Mouse (Mus musculus): Measurements from ENCODE around the gene Zmynd15. TPM values are rescaled to one million over a fixed set of nuclear protein-coding genes. Genes with fewer than 3 reads are reported as not detected.

Zmynd15 gene
- polyA plus RNA-seq (2012; fragmentation: generic; extraction: Trizol): 0.04 TPM
- long read RNA-seq, experiment 1: 0 reads
- long read RNA-seq, experiment 2: 0 reads

GRCm38 (mm10) chr11:70458688-70459600 is at the start of gene Zmynd15:
Zmynd15 (plus strand) TSS chr11:70459433.
- H3K79me2 ChIP-seq (ENCODE audit: control insufficient read depth, insufficient read depth): peaks cover under 1% of the 10 kb centered on the region
- no peak within 1 kb of the TSS for H3K4me3 ChIP-seq (ENCODE audit: insufficient read depth, poor library complexity, severe bottlenecking)
- H3K79me3 ChIP-seq (ENCODE audit: low read depth): no peaks in the 10 kb centered on the region
- TF ChIP-seq CTCF (IDR thresholded peaks at IDR 0.05; ENCODE audit: control insufficient read depth, insufficient read depth, insufficient read length) (no peak), MYOD1 (IDR thresholded peaks at IDR 0.05; ENCODE audit: control insufficient read depth, insufficient read length, low read depth) (no peak)
- H3K27me3 ChIP-seq (ENCODE audit: control insufficient read depth, insufficient read depth, insufficient read length): no peaks in the 10 kb centered on the region
- H3ac ChIP-seq (ENCODE audit: control insufficient read depth, insufficient read length, low read depth): no peak within 1 kb of the TSS
- H3K36me3 ChIP-seq (ENCODE audit: control insufficient read depth, insufficient read depth): peaks cover 4% of the 10 kb centered on the region

GRCm38 (mm10) chr11:70409594-70410296 is 49.5 kb upstream of the Zmynd15 start, which contains the start of gene Pelp1:
Pelp1 (minus strand) TSS chr11:70410031.
- Histone ChIP-seq H3K79me3 (ENCODE audit: low read depth) (peaks cover 47% of the 10 kb centered on the region), H3K27me3 (ENCODE audit: control insufficient read depth, insufficient read depth, insufficient read length) (no peaks in the 10 kb centered on the region), H3K79me2 (ENCODE audit: control insufficient read depth, insufficient read depth) (peaks cover 59% of the 10 kb centered on the region), H3K4me3 (ENCODE audit: insufficient read depth, poor library complexity, severe bottlenecking) (peak within 1 kb of the TSS; percentile 96), H3K36me3 (ENCODE audit: control insufficient read depth, insufficient read depth) (peaks cover 26% of the 10 kb centered on the region), H3ac (ENCODE audit: control insufficient read depth, insufficient read length, low read depth) (peak within 1 kb of the TSS; percentile 73)
- no peak for TF ChIP-seq CTCF (IDR thresholded peaks at IDR 0.05; ENCODE audit: control insufficient read depth, insufficient read depth, insufficient read length)
- TF ChIP-seq CEBPB (IDR thresholded peaks at IDR 0.05; ENCODE audit: low read depth): no peak
- TF ChIP-seq MAX (IDR thresholded peaks at IDR 0.05): peak; percentile 96
- peak; percentile 91 for TF ChIP-seq USF1 (IDR thresholded peaks at IDR 0.05; ENCODE audit: low read depth)
- TF ChIP-seq FOSL1 (IDR thresholded peaks at IDR 0.05; ENCODE audit: insufficient read depth, low read length, poor library complexity, severe bottlenecking): no peak
- no peak for TF ChIP-seq MYOG (IDR thresholded peaks at IDR 0.05; ENCODE audit: control insufficient read depth, extremely low read depth, insufficient read length)
- TF ChIP-seq MYOD1 (IDR thresholded peaks at IDR 0.05; ENCODE audit: control insufficient read depth, insufficient read length, low read depth): no peak

GRCm38 (mm10) chr11:70410297-70410643 is 49.0 kb upstream of the Zmynd15 start:
- peaks cover 42% of the 10 kb centered on the region for H3K79me3 ChIP-seq (ENCODE audit: low read depth)
- peaks cover 21% of the 10 kb centered on the region for H3K36me3 ChIP-seq (ENCODE audit: control insufficient read depth, insufficient read depth)
- TF ChIP-seq MYOG (IDR thresholded peaks at IDR 0.05; ENCODE audit: control insufficient read depth, extremely low read depth, insufficient read length) (no peak), MAX (IDR thresholded peaks at IDR 0.05) (no peak), CEBPB (IDR thresholded peaks at IDR 0.05; ENCODE audit: low read depth) (no peak), FOSL1 (IDR thresholded peaks at IDR 0.05; ENCODE audit: insufficient read depth, low read length, poor library complexity, severe bottlenecking) (no peak), MYOD1 (IDR thresholded peaks at IDR 0.05; ENCODE audit: control insufficient read depth, insufficient read length, low read depth) (no peak), CTCF (IDR thresholded peaks at IDR 0.05; ENCODE audit: control insufficient read depth, insufficient read depth, insufficient read length) (no peak), USF1 (IDR thresholded peaks at IDR 0.05; ENCODE audit: low read depth) (no peak)
- H3K4me3 ChIP-seq (ENCODE audit: insufficient read depth, poor library complexity, severe bottlenecking): peak overlapping the region; percentile 96
- peak overlapping the region; percentile 73 for H3ac ChIP-seq (ENCODE audit: control insufficient read depth, insufficient read length, low read depth)
- no peaks in the 10 kb centered on the region for H3K27me3 ChIP-seq (ENCODE audit: control insufficient read depth, insufficient read depth, insufficient read length)
- H3K79me2 ChIP-seq (ENCODE audit: control insufficient read depth, insufficient read depth): peaks cover 53% of the 10 kb centered on the region

- peaks cover 1% of the 10 kb centered on the region for H3K36me3 ChIP-seq (ENCODE audit: control insufficient read depth, insufficient read depth)
- peak overlapping the region; percentile 24 for H3ac ChIP-seq (ENCODE audit: control insufficient read depth, insufficient read length, low read depth)
- H3K79me2 ChIP-seq (ENCODE audit: control insufficient read depth, insufficient read depth): peaks cover 30% of the 10 kb centered on the region
- no peak for TF ChIP-seq MYOD1 (IDR thresholded peaks at IDR 0.05; ENCODE audit: control insufficient read depth, insufficient read length, low read depth)
- TF ChIP-seq CEBPB (IDR thresholded peaks at IDR 0.05; ENCODE audit: low read depth): no peak
- no peak for TF ChIP-seq FOSL1 (IDR thresholded peaks at IDR 0.05; ENCODE audit: insufficient read depth, low read length, poor library complexity, severe bottlenecking)
- TF ChIP-seq USF1 (IDR thresholded peaks at IDR 0.05; ENCODE audit: low read depth): peak; percentile 37
- peaks cover 5% of the 10 kb centered on the region for H3K27me3 ChIP-seq (ENCODE audit: control insufficient read depth, insufficient read depth, insufficient read length)
- H3K4me3 ChIP-seq (ENCODE audit: insufficient read depth, poor library complexity, severe bottlenecking): no peak overlapping the region
- peaks cover 19% of the 10 kb centered on the region for H3K79me3 ChIP-seq (ENCODE audit: low read depth)
Measured at GRCm38 (mm10) chr11:70412591-70412990, 46.6 kb upstream of the Zmynd15 start.

GRCm38 (mm10) chr11:70413961-70414360 is 45.3 kb upstream of the Zmynd15 start:
- Histone ChIP-seq H3K27me3 (ENCODE audit: control insufficient read depth, insufficient read depth, insufficient read length) (peaks cover 5% of the 10 kb centered on the region), H3K79me3 (ENCODE audit: low read depth) (peaks cover 5% of the 10 kb centered on the region), H3K79me2 (ENCODE audit: control insufficient read depth, insufficient read depth) (peaks cover 16% of the 10 kb centered on the region), H3K4me3 (ENCODE audit: insufficient read depth, poor library complexity, severe bottlenecking) (no peak overlapping the region), H3K36me3 (ENCODE audit: control insufficient read depth, insufficient read depth) (no peaks in the 10 kb centered on the region), H3ac (ENCODE audit: control insufficient read depth, insufficient read length, low read depth) (no peak overlapping the region)
- TF ChIP-seq USF1 (IDR thresholded peaks at IDR 0.05; ENCODE audit: low read depth) (no peak), MAX (IDR thresholded peaks at IDR 0.05) (peak; percentile 36)

Measured in C2C12 (cell line).